Mouse (Mus musculus): Measurements from ENCODE around the gene Slc17a1. TPM values are rescaled to one million over a fixed set of nuclear protein-coding genes. Genes with fewer than 3 reads are reported as not detected.
A peak's percentile ranks its signal among the peaks of the same experiment; 100 is the strongest.

The Slc17a1 gene
- polyA plus RNA-seq, 1 experiment from 2014 or later = 0.53 TPM

DNA sequence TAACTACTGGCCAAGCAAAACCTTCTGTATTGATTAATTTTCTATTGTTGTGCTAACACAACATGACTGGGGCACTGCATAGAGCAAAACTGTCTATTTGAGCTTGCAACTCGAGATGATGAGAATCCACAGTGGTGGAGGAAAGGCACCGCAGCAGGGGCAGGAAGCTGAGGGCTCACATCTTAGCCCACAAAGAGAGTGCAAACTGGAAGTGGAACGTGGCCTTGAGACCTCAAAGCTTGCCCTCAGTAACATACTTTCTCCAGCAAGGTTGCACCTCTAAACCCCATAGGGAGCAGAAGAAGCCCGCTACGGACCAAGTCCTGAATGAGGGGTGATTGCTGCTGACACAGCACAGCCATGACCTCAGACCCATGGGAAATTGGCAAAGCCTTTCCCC lies 42.6 kb downstream of the Slc17a1 start:
- H3K9me3 ChIP-seq (ENCODE audit: control insufficient read depth, low read length) = no peaks in the 10 kb centered on the region
- H3K27me3 ChIP-seq (replicated peaks; ENCODE audit: control insufficient read depth, insufficient read depth, low read length) = no peaks in the 10 kb centered on the region
- H3K9ac ChIP-seq (ENCODE audit: low read length) = no peak overlapping the region
- H3K4me3 ChIP-seq (ENCODE audit: low read depth, low read length) = no peak overlapping the region
- no peaks in the 10 kb centered on the region; the same call in 1 of the 2 replicates for H3K4me1 ChIP-seq (replicated peaks; ENCODE audit: control insufficient read depth, insufficient read depth, low read length)
- 74% methylated on average over 5 of the region's 5 CpGs for WGBS
- H3K36me3 ChIP-seq (ENCODE audit: control insufficient read depth, insufficient read depth, low read length) = no peaks in the 10 kb centered on the region
- DNase-seq (ENCODE audit: low spot score) = no peak
- no peak for ATAC-seq (replicated peaks; ENCODE audit: low FRiP score, low TSS enrichment, low read depth)
- H3K27ac ChIP-seq (ENCODE audit: low read depth) = no peak overlapping the region
- no peak overlapping the region for H3K4me2 ChIP-seq (ENCODE audit: low read length)

DNA sequence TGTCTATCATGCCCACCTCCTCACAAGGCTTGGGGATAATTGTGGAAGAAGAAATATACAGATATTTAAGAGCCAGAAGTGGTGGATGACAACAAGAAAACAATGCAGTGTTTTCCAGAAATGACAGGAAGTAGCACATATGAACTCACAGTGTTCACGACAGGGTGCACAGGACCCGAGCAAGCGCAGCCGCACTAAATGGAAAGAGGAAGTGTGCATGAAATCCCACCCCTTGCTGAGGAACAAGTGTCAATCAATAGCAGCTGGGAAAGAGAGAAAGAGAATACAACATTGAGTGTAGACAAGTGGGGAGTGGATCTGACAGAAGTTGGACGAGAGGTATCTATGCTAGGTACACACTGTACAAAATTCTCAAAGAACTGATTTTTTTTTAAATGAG lies 43.8 kb downstream of the Slc17a1 start:
- Histone ChIP-seq H3K36me3 (ENCODE audit: control insufficient read depth, insufficient read depth, low read length) (no peaks in the 10 kb centered on the region), H3K4me3 (ENCODE audit: low read depth, low read length) (no peak overlapping the region), H3K4me1 (replicated peaks; ENCODE audit: control insufficient read depth, insufficient read depth, low read length) (peaks cover 9% of the 10 kb centered on the region), H3K9ac (ENCODE audit: low read length) (no peak overlapping the region), H3K4me2 (ENCODE audit: low read length) (no peak overlapping the region), H3K27ac (ENCODE audit: low read depth) (no peak overlapping the region), H3K27me3 (replicated peaks; ENCODE audit: control insufficient read depth, insufficient read depth, low read length) (no peaks in the 10 kb centered on the region), H3K9me3 (ENCODE audit: control insufficient read depth, low read length) (no peaks in the 10 kb centered on the region)
- 89% methylated on average over 5 of the region's 5 CpGs for WGBS
- ATAC-seq (replicated peaks; ENCODE audit: low FRiP score, low TSS enrichment, low read depth) = no peak
- DNase-seq (ENCODE audit: low spot score) = no peak

DNA sequence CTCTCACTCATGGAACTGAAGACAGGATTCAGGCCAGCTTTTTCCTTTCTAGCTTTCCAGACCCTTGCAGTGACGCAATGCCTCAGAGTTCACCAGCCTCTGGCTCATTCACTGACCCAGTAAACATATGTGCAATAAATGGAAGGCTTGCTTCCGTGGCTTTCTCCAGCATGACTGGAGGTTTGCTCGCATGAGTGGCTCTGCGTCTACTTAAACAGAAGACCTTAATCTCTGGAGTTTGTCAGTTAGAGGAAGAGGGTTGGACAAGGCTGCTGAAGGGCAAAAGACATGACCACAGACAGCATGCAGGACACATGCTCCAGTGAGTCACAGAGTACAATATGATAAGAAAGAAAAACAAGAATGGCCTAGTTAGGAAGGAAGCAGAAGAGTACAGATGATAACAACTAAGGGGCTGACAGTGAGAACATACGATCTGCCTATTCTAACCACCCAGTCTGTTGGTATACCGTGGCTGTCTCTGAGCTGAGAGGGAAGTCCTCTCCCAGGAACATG lies 46.3 kb downstream of the Slc17a1 start:
- H3K27ac ChIP-seq (ENCODE audit: low read depth) = peak overlapping the region; percentile 71
- no peaks in the 10 kb centered on the region for H3K27me3 ChIP-seq (replicated peaks; ENCODE audit: control insufficient read depth, insufficient read depth, low read length)
- H3K9me3 ChIP-seq (ENCODE audit: control insufficient read depth, low read length) = no peaks in the 10 kb centered on the region
- WGBS = 22% methylated on average over 6 of the region's 6 CpGs
- DNase-seq (ENCODE audit: low spot score) (peak; percentile 59), ATAC-seq (replicated peaks; ENCODE audit: low FRiP score, low TSS enrichment, low read depth) (peak; percentile 43; the same call in 1 of the 2 replicates)
- no peak overlapping the region for H3K9ac ChIP-seq (ENCODE audit: low read length)
- H3K4me3 ChIP-seq (ENCODE audit: low read depth, low read length) = peak overlapping the region; percentile 27
- H3K36me3 ChIP-seq (ENCODE audit: control insufficient read depth, insufficient read depth, low read length) = no peaks in the 10 kb centered on the region
- H3K4me1 ChIP-seq (replicated peaks; ENCODE audit: control insufficient read depth, insufficient read depth, low read length) = peaks cover 9% of the 10 kb centered on the region
- peak overlapping the region; percentile 42 for H3K4me2 ChIP-seq (ENCODE audit: low read length)

DNA sequence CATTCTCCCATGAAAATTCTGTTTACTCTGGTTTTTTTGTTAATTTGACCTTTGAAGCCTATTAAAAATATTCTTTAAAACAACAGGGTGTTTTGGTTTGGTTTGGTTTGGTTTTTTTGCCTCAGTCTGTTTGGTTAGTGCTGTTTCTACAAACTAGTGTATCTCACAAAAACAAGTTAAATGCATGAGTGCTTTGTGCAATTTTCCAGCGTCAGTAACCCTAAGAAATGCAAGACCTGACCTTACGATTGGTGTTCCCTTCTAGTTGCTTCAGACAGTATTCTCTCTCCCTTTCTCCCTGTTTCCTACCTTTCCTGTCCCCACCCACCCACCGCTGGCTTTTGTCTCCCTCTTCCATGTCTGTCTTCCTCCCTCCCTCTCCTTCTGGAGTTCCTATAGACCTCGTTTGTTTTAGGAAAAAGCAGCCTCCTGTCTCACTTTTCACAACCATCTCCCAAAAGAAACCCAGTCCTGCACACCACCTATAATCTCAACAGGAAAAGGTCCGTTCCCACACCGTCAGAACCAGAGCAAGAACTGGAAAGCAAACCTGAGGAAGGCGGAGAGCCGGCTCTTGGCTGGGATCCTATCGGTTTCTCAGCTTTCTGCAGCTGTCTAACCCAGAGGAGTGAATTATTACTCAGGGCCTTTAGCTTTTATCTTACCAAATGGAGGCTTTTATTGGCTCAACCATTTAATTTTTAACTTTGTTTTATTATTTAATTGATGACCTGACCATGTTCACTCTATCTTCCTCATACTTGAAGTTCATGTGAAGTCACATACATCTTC lies 47.0 kb downstream of the Slc17a1 start, which contains the start of gene Slc17a4:
Gene Slc17a4 (minus strand): TSS at position 634 of the 792 bp plus-strand sequence.
- Histone ChIP-seq H3K4me2 (ENCODE audit: low read length) (peak within 1 kb of the TSS; percentile 42), H3K36me3 (ENCODE audit: control insufficient read depth, insufficient read depth, low read length) (no peaks in the 10 kb centered on the region), H3K9ac (ENCODE audit: low read length) (no peak within 1 kb of the TSS), H3K4me3 (ENCODE audit: low read depth, low read length) (peak within 1 kb of the TSS; percentile 27), H3K27me3 (replicated peaks; ENCODE audit: control insufficient read depth, insufficient read depth, low read length) (no peaks in the 10 kb centered on the region), H3K9me3 (ENCODE audit: control insufficient read depth, low read length) (no peaks in the 10 kb centered on the region), H3K27ac (ENCODE audit: low read depth) (peak within 1 kb of the TSS; percentile 71), H3K4me1 (replicated peaks; ENCODE audit: control insufficient read depth, insufficient read depth, low read length) (peaks cover 9% of the 10 kb centered on the region)
- DNase-seq (ENCODE audit: low spot score) = peak; percentile 68
- WGBS = 39% methylated on average over 9 of the region's 9 CpGs
- ATAC-seq (replicated peaks; ENCODE audit: low FRiP score, low TSS enrichment, low read depth) = no peak; the same call in 1 of the 2 replicates

DNA sequence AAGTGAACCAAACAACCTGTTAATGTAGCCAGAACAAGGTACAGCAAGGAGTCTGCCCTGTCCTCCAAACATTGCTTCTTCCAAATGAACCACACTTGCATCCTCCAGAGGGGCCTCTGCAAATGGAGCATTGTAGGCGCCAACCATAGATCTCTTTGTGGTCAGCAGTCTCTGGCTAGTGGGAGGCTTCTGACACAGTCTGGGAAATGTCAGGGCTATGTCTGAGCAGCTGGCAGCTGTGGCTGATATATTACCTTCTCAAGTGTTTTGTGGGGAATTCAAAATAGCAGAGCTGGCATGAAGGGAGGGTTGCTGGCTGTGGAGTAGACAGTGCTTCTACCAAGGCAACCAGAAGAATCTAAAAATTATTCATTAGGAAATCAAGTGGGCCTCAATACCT lies 48.6 kb downstream of the Slc17a1 start:
- Histone ChIP-seq H3K9ac (ENCODE audit: low read length) (no peak overlapping the region), H3K9me3 (ENCODE audit: control insufficient read depth, low read length) (no peaks in the 10 kb centered on the region), H3K4me2 (ENCODE audit: low read length) (no peak overlapping the region), H3K27ac (ENCODE audit: low read depth) (no peak overlapping the region), H3K36me3 (ENCODE audit: control insufficient read depth, insufficient read depth, low read length) (no peaks in the 10 kb centered on the region), H3K4me1 (replicated peaks; ENCODE audit: control insufficient read depth, insufficient read depth, low read length) (peaks cover 9% of the 10 kb centered on the region), H3K4me3 (ENCODE audit: low read depth, low read length) (no peak overlapping the region), H3K27me3 (replicated peaks; ENCODE audit: control insufficient read depth, insufficient read depth, low read length) (no peaks in the 10 kb centered on the region)
- ATAC-seq (replicated peaks; ENCODE audit: low FRiP score, low TSS enrichment, low read depth) (no peak), DNase-seq (ENCODE audit: low spot score) (no peak)
- WGBS = 65% methylated on average over 1 of the region's 1 CpGs

DNA sequence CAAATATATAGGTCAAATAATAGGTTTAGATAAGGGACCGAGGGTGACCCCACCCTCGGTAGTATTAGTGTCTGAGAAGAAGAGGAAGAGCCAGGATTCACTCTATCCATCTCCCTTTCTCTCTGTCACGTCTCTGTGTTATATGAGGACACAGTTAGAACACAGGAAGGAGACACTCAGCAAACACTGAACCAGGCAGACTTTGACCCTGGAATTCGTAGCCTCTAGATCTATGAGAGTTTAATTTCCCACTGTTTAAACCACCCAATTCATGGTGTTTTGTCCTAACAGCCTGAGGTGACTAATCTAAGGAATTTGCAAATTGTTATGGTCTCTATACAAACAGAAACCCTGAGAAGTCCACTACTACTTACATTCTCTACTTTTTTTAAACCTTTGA lies 50.1 kb downstream of the Slc17a1 start:
- ATAC-seq (replicated peaks; ENCODE audit: low FRiP score, low TSS enrichment, low read depth) (peak; percentile 52; the same call in 1 of the 2 replicates), DNase-seq (ENCODE audit: low spot score) (no peak)
- Histone ChIP-seq H3K9ac (ENCODE audit: low read length) (no peak overlapping the region), H3K4me1 (replicated peaks; ENCODE audit: control insufficient read depth, insufficient read depth, low read length) (peaks cover 9% of the 10 kb centered on the region), H3K4me2 (ENCODE audit: low read length) (no peak overlapping the region), H3K4me3 (ENCODE audit: low read depth, low read length) (no peak overlapping the region), H3K9me3 (ENCODE audit: control insufficient read depth, low read length) (no peaks in the 10 kb centered on the region), H3K27me3 (replicated peaks; ENCODE audit: control insufficient read depth, insufficient read depth, low read length) (no peaks in the 10 kb centered on the region), H3K36me3 (ENCODE audit: control insufficient read depth, insufficient read depth, low read length) (no peaks in the 10 kb centered on the region), H3K27ac (ENCODE audit: low read depth) (no peak overlapping the region)
- 42% methylated on average over 4 of the region's 4 CpGs for WGBS

DNA sequence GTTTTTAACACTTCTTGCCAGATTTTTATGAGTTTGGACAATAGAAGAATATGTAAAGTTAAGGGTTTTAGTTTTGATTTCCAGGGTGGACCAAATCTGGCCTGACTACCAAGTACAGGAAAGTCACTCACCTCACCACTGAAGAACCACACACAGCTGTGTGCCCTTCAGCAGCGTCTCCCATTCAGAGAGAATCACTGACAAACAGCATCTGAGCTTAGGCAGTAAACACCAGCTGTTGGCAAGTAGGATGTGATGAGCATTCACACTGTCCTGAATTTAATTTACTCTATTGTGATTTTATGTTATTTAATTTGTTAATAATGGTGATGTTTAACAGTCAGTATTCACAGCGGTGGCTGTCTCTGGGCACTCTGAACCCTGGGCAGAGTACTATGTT lies 58.2 kb downstream of the Slc17a1 start:
- Histone ChIP-seq H3K4me3 (ENCODE audit: low read depth, low read length) (no peak overlapping the region), H3K4me2 (ENCODE audit: low read length) (no peak overlapping the region), H3K9ac (ENCODE audit: low read length) (no peak overlapping the region), H3K9me3 (ENCODE audit: control insufficient read depth, low read length) (no peaks in the 10 kb centered on the region), H3K27ac (ENCODE audit: low read depth) (no peak overlapping the region), H3K36me3 (ENCODE audit: control insufficient read depth, insufficient read depth, low read length) (no peaks in the 10 kb centered on the region), H3K27me3 (replicated peaks; ENCODE audit: control insufficient read depth, insufficient read depth, low read length) (no peaks in the 10 kb centered on the region), H3K4me1 (replicated peaks; ENCODE audit: control insufficient read depth, insufficient read depth, low read length) (no peaks in the 10 kb centered on the region; the same call in 1 of the 2 replicates)
- DNase-seq (ENCODE audit: low spot score) (no peak), ATAC-seq (replicated peaks; ENCODE audit: low FRiP score, low TSS enrichment, low read depth) (no peak)
- 60% methylated on average over 2 of the region's 2 CpGs for WGBS

DNA sequence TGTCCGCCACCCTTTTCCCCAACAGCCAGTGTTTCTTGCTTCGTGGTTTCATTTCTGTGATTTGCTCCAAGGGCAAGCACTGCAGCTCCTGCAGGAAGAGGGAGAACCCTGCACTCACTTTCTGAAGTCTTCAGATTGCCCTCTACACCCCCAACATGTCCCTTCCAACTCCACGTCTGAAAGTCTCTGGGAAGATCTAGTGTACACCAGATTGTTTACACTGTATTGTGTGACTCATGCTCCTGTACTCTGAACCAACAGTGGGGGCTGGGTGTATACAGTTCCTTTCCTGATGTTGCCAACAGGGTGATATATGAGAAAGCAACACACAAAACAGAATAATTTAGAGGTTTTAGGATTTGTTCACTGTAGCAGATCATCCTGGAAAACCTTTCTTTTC lies 61.1 kb downstream of the Slc17a1 start:
- no peaks in the 10 kb centered on the region; the same call in 1 of the 2 replicates for H3K4me1 ChIP-seq (replicated peaks; ENCODE audit: control insufficient read depth, insufficient read depth, low read length)
- no peak overlapping the region for H3K9ac ChIP-seq (ENCODE audit: low read length)
- WGBS = 32% methylated on average over 3 of the region's 3 CpGs
- ATAC-seq (replicated peaks; ENCODE audit: low FRiP score, low TSS enrichment, low read depth) (0 out of 2 replicates have a peak, but pooled peaks have one; percentile 50), DNase-seq (ENCODE audit: low spot score) (no peak)
- no peaks in the 10 kb centered on the region for H3K36me3 ChIP-seq (ENCODE audit: control insufficient read depth, insufficient read depth, low read length)
- H3K4me3 ChIP-seq (ENCODE audit: low read depth, low read length) = no peak overlapping the region
- H3K27me3 ChIP-seq (replicated peaks; ENCODE audit: control insufficient read depth, insufficient read depth, low read length) = no peaks in the 10 kb centered on the region
- H3K27ac ChIP-seq (ENCODE audit: low read depth) = no peak overlapping the region
- no peak overlapping the region for H3K4me2 ChIP-seq (ENCODE audit: low read length)
- no peaks in the 10 kb centered on the region for H3K9me3 ChIP-seq (ENCODE audit: control insufficient read depth, low read length)
